Mouse (Mus musculus) G1E (cell line): ENCODE data around the gene Retreg1.

Experiments used
- CTCF ChIP-seq: IDR thresholded peaks from 2 replicates; pipeline ENCODE4 v1.5.1; 2012; ENCODE audit warnings: low read depth, low read length, inconsistent platforms, mixed read lengths
- GATA1 ChIP-seq: IDR thresholded peaks from 2 replicates; pipeline ENCODE4 v1.6.1; 2012; ENCODE audit warnings: borderline replicate concordance, low read length, inconsistent platforms, mixed read lengths
- POLR2AphosphoS5 ChIP-seq: IDR thresholded peaks from 2 replicates; pipeline ENCODE4 v1.6.1; 2012; ENCODE audit warnings: low read depth, low read length, inconsistent platforms; ENCODE audit not compliant: insufficient replicate concordance
- TAL1 ChIP-seq: conservative IDR thresholded peaks from 2 replicates; pipeline ENCODE4 v1.6.1; 2012; ENCODE audit warnings: low read depth, low read length, inconsistent platforms, mixed read lengths

- TF ChIP-seq CTCF (no peak), GATA1 (no peak), TAL1 (no peak), POLR2AphosphoS5 (no peak)
Measured at GRCm38 (mm10) chr15:25910495-25910865, 67.5 kb downstream of the Retreg1 start.
